Mouse (Mus musculus) C2C12 (cell line): ENCODE data around the gene Ubfd1.

Experiments used
- CEBPB ChIP-seq: IDR thresholded peaks from one replicate; pipeline ENCODE4 v1.6.1; 2011; ENCODE audit warnings: low read depth, mild to moderate bottlenecking, control low read depth, moderate library complexity
- CTCF ChIP-seq: IDR thresholded peaks from one replicate; pipeline ENCODE4 v1.5.1; 2011; ENCODE audit not compliant: control insufficient read depth, insufficient read depth, insufficient read length
- MAX ChIP-seq: IDR thresholded peaks from one replicate; pipeline ENCODE4 v1.6.1; 2011; ENCODE audit warnings: mild to moderate bottlenecking, control low read depth
- MYOD1 ChIP-seq: IDR thresholded peaks from one replicate; pipeline ENCODE4 v1.6.1; 2011; ENCODE audit warnings: low read depth; ENCODE audit not compliant: control insufficient read depth, insufficient read length
- MYOG ChIP-seq: IDR thresholded peaks from one replicate; pipeline ENCODE4 v1.6.1; 2011; ENCODE audit not compliant: control insufficient read depth, insufficient read length; ENCODE audit errors: extremely low read depth
- USF1 ChIP-seq: IDR thresholded peaks from one replicate; pipeline ENCODE4 v1.6.1; 2011; ENCODE audit warnings: low read depth, mild to moderate bottlenecking, control low read depth, moderate library complexity

- TF ChIP-seq USF1 (no peak), CTCF (no peak), MYOD1 (no peak), CEBPB (no peak), MAX (no peak), MYOG (no peak)
Observed at GRCm38 (mm10) chr7:122045711-122046110, 21.3 kb upstream of the Ubfd1 start.
